Mouse (Mus musculus): ENCODE results near the gene Golt1a.

- TF ChIP-seq POLR2A (IDR thresholded peaks at IDR 0.05; ENCODE audit: control insufficient read depth, extremely low read depth, insufficient read depth, low read length, poor library complexity) (no peak), CTCF (IDR thresholded peaks at IDR 0.05; ENCODE audit: borderline replicate concordance, control insufficient read depth, extremely low read depth, insufficient read depth, low read length, poor library complexity) (no peak)
Observed at GRCm38 (mm10) chr1:133346531-133346930, 36.9 kb downstream of the Golt1a start.
